Mouse (Mus musculus) hindbrain, embryonic 14.5 days (tissue): ENCODE results near the gene Krt80. TPM values are rescaled to one million over a fixed set of nuclear protein-coding genes. Genes with fewer than 3 reads are reported as not detected.

ENCODE experiments used
- ATAC-seq: fragments of 200-750 bp; cut with Nextera tagmentation; 2 replicates; pipeline ENCODE4 v1.8.0; 2017; ENCODE audit warnings: moderate number of reproducible peaks, mild to moderate bottlenecking, moderate TSS enrichment, moderate library complexity; ENCODE audit not compliant: low FRiP score
- DNase-seq: peaks from one replicate; pipeline ENCODE4 v3.0.0-alpha.2; 2015; ENCODE audit warnings: low spot score
- H3K27ac ChIP-seq: fragments of 300-500 bp; sonication (generic); 2 replicates; pipeline ENCODE4 v1.5.1; 2014; ENCODE audit warnings: mild to moderate bottlenecking, moderate library complexity
- H3K27me3 ChIP-seq: fragments of 300-500 bp; sonication (generic); 2 replicates; pipeline ENCODE4 v1.6.1; 2014; ENCODE audit warnings: mild to moderate bottlenecking, low read length, mixed read lengths; ENCODE audit not compliant: control insufficient read depth, insufficient read depth
- H3K36me3 ChIP-seq: fragments of 300-500 bp; sonication (generic); replicated peaks from 2 replicates; pipeline ENCODE4 v1.6.1; 2014; ENCODE audit not compliant: control insufficient read depth, insufficient read depth
- H3K4me1 ChIP-seq: fragments of 300-500 bp; sonication (generic); replicated peaks from 2 replicates; pipeline ENCODE4 v1.6.1; 2014; ENCODE audit warnings: antibody characterized with exemption, low read length, mixed read lengths; ENCODE audit not compliant: control insufficient read depth, insufficient read depth
- H3K4me2 ChIP-seq: fragments of 300-500 bp; sonication (generic); replicated peaks from 2 replicates; pipeline ENCODE4 v1.6.1; 2014; ENCODE audit warnings: mild to moderate bottlenecking, moderate library complexity
- H3K4me3 ChIP-seq: fragments of 300-500 bp; sonication (generic); replicated peaks from 2 replicates; pipeline ENCODE4 v1.5.1; 2014; ENCODE audit warnings: mild to moderate bottlenecking, low read length
- H3K9ac ChIP-seq: fragments of 300-500 bp; sonication (generic); 2 replicates; pipeline ENCODE4 v1.6.1; 2014
- H3K9me3 ChIP-seq: fragments of 300-500 bp; sonication (generic); 2 replicates; pipeline ENCODE4 v1.6.1; 2016; ENCODE audit warnings: low read length; ENCODE audit not compliant: control insufficient read depth
- WGBS: fragments of 180-500 bp; shearing (Covaris S2); extraction: QIAGEN DNeasy Blood & Tissue Kit; methylation state at CpG from one replicate; pipeline ENCODE4 v1.1.7; 2014; 5-methylcytosine and 5-hydroxymethylcytosine counted together
- polyA plus RNA-seq: library from polyadenylated mRNA; unstranded; fragments of >200 nt; fragmentation: Nextera tagmentation; extraction: Ambion mirVana; gene quantifications from 2 replicates; pipeline ENCODE4 v1.2.1, GENCODE M21; 2014

Gene Krt80
- polyA plus RNA-seq, 1 experiment from 2014 or later, result 0.11 TPM

DNA sequence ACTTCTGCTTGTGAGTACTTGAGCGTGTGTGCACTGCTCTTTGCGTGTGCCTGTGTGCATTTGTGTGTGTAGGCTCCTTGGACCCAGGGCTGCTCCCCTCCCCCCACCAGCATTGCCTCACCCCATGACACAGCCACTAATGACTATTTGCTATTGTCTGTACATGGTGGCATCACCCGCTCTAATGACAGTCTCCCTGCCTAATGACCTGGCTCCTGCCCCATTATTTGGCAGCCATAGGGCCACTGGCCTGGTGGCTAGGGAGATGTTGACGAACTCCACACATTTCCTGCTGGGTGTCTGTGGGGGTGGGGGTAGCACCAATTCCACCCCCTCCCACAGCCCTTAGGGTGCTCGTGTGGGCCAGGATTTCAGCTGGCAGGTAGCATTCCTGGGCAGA lies 8.7 kb upstream of the Krt80 start:
- H3K9me3 ChIP-seq, result no peaks in the 10 kb centered on the region
- DNase-seq (no peak), ATAC-seq (no peak)
- WGBS, result 74% methylated on average over 5 of the region's 5 CpGs
- no peaks in the 10 kb centered on the region for H3K27me3 ChIP-seq
- H3K4me3 ChIP-seq, result no peak overlapping the region
- H3K9ac ChIP-seq, result no peak overlapping the region
- no peak overlapping the region for H3K4me2 ChIP-seq
- H3K4me1 ChIP-seq, result no peaks in the 10 kb centered on the region
- no peak overlapping the region for H3K27ac ChIP-seq
- H3K36me3 ChIP-seq, result no peaks in the 10 kb centered on the region

DNA sequence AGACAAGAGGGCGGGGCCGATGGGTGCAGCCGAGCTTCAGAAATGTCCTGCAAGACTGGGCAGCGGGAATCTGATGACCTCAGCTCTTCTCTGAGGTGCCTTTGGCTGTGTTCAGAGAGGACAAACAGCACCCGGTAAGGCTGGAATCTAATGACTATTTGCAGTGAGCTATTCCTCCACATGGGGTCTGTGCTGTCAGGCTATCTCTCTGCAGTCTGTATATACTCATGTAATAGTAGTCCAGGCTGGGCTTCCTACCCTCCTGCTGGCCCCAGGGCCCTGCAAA lies 6.8 kb upstream of the Krt80 start:
- Histone ChIP-seq H3K4me2 (no peak overlapping the region), H3K9ac (no peak overlapping the region), H3K27me3 (no peaks in the 10 kb centered on the region), H3K4me1 (no peaks in the 10 kb centered on the region), H3K27ac (no peak overlapping the region), H3K4me3 (no peak overlapping the region), H3K9me3 (no peaks in the 10 kb centered on the region), H3K36me3 (no peaks in the 10 kb centered on the region)
- DNase-seq (no peak), ATAC-seq (no peak)
- 71% methylated on average over 5 of the region's 5 CpGs for WGBS

DNA sequence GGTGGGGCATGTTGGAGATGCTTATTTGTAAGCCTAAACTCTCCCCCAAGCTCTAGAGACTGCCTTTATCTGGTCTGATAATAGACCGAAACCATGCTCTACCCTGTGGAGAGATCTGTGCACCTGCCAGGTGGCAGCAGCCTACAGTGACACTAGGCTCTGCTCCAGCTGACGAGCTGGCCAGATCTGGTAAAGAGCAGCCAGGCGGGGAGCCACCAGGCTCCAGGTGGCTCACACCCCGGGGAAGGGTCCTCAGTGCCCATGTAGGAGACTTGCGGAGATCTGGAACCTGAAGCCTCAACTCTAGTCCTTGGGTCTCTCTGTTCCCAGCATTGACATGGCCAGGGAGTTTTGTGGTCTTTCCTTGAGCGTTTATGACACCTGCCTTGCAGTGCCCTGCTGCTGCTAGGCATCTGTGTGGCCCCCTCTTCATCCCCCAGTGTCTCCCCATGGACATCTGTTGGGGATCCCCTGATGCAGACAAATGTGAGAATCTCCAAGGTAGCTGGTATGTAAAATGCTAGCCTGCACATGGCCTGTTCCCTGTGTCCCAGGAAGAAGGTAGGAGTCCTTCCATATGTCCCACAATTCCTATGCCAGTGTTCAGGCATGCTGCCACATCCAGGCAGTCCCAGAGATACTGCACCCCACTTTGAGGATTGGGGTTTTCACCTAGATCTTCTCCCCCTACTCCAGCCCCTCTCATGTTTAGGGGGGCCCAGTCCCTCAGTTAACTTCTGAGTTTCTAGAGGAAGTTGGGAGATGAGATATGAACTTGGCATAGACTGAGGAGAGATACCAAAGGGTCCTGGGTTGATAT lies 6.2 kb upstream of the Krt80 start:
- Histone ChIP-seq H3K4me2 (no peak overlapping the region), H3K9ac (no peak overlapping the region), H3K36me3 (no peaks in the 10 kb centered on the region), H3K4me1 (no peaks in the 10 kb centered on the region), H3K27me3 (no peaks in the 10 kb centered on the region), H3K27ac (no peak overlapping the region), H3K4me3 (no peak overlapping the region), H3K9me3 (no peaks in the 10 kb centered on the region)
- ATAC-seq, result no peak
- 68% methylated on average over 6 of the region's 6 CpGs for WGBS
- DNase-seq, result no peak

DNA sequence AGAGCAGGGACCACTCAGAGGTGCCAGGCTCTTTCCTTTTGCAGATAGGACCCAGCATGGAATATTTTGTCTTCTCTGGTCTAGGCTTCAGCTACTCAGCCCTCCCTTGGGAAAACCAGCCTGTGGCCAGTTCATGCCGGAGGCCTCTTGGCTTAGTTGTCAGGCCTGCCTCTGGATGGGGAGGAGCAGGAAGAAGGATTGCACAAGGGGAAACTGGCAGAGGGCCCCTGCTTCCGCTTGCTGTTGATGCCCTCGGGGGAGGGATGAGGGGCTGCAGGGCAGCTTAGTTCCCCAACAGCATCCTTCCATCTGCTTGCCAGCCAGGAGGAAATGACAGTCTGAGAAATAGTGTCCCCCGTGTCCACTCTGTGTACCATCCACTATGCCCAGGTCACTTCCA lies 4.9 kb upstream of the Krt80 start:
- no peak overlapping the region for H3K9ac ChIP-seq
- H3K27me3 ChIP-seq, result no peaks in the 10 kb centered on the region
- no peak overlapping the region for H3K4me3 ChIP-seq
- no peak overlapping the region for H3K4me2 ChIP-seq
- DNase-seq, result no peak
- 55% methylated on average over 4 of the region's 4 CpGs for WGBS
- no peaks in the 10 kb centered on the region for H3K9me3 ChIP-seq
- H3K27ac ChIP-seq, result no peak overlapping the region
- no peaks in the 10 kb centered on the region for H3K4me1 ChIP-seq
- no peaks in the 10 kb centered on the region for H3K36me3 ChIP-seq
- ATAC-seq, result no peak

DNA sequence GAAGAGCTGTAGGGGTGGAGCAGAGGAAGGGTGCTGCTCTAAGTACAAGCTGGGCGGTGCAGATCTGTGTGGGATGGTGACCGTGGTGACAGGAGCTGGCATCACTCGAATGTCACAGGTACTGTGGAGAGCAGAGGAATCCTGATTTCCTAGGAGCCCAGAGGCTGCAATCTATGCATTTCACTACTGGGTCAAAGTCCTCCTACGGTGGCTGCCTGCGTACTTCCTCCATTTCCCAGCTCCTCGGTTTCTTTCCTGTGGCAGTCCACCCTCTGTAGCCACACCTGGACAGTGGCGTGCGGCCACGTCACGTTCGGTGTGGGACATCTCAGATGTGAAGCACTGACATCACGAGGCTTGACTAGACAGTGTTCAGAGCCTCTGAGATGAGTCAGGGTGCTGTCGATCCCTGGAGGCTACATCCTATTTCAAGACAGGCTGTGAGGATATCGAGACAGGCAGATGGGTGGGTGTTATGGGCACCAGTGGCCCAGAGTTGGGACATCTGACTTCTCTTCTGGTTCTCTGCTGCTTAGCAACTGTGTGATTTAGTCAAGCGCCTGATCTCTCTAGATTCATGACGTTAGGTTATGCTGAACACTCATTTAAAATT lies 3.4 kb upstream of the Krt80 start:
- Histone ChIP-seq H3K4me1 (no peaks in the 10 kb centered on the region), H3K9ac (no peak overlapping the region), H3K27me3 (no peaks in the 10 kb centered on the region), H3K9me3 (no peaks in the 10 kb centered on the region), H3K4me3 (no peak overlapping the region), H3K36me3 (no peaks in the 10 kb centered on the region), H3K4me2 (no peak overlapping the region), H3K27ac (no peak overlapping the region)
- 92% methylated on average over 16 of the region's 16 CpGs for WGBS
- no peak for ATAC-seq
- DNase-seq, result no peak

DNA sequence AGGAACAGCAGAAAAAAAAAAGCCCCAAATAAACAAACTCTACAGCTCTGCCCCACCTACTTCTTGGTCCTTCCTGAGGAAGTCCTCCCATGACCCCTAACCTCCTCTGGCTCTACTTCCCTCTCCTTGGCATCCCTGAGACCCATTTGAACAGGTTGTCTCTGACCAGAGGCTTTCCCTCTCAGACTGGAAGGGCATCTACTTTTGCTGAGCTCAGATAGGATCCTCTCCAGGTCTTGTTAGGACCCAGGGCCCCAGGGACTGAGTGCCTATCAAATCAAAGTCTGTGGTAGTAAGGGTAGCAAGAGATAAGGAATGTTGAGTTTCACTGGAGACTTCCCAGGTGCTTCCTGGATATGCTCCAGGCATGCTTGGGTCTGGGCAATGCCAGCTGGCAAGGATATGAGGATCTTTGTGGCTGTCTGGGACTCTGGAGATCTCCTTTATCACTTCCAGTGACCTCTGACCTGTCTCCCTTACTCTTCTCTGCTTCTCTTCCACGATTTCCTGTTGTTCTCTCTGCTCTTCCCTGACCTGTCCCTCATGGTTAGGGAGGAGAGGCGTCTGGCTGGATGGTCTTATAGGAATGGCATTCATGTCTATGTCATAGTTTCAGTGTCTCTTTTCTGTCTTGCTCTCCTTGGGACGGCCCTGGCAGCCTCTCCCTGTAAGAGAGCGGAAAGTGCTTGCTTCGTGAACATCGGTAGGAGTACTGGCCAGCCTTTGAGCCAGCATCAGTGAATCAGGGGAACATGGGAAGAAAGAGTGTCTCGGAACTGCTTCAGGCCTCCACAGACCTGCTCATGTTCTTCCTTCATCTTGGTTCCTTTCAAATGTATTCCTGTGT lies 2.4 kb upstream of the Krt80 start:
- no peaks in the 10 kb centered on the region for H3K9me3 ChIP-seq
- H3K36me3 ChIP-seq, result no peaks in the 10 kb centered on the region
- ATAC-seq (no peak), DNase-seq (no peak)
- H3K27ac ChIP-seq, result no peak overlapping the region
- no peaks in the 10 kb centered on the region for H3K4me1 ChIP-seq
- H3K4me3 ChIP-seq, result no peak overlapping the region
- no peak overlapping the region for H3K9ac ChIP-seq
- 74% methylated on average over 7 of the region's 7 CpGs for whole genome bisulfite sequencing
- H3K27me3 ChIP-seq, result no peaks in the 10 kb centered on the region
- no peak overlapping the region for H3K4me2 ChIP-seq

DNA sequence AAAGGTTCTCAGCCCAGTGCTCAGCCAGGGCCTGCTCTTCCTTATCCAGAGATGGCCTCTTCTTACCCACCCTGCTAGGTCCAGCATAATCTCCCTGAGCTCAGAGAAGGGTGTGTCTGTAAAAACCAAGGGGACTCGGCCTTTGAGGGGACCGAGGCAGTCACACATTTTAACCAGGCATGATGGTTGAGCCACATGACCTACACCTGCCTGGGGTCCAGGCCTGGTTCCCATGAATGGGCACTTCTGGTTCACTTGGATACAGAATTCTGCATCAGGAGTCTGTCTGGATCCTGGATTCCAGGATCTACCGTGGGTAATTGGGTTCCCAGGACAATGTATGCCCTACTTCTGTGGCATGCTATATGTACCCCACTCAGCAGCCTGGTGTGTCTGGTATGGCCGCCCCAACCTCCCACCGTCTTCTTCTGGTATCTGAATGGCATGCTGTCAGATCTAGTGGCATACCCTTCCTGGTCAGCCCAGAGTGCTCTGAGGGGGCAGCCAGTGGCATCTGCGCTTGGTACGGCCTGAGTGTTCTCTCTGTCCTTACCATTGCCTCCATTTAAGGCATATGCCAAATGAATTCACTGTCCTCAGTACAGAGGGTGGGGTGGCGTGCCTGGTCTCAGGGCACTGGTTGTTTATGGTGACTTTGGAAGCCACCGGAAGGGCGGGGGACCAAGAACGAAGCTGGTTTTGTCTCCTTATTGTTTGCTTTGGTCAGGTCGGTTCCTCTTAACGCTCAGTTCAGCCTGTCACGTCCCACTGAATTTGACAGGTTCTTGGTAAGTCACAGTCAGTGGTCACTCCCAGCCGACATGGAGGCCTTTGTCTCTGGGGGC lies 1.4 kb upstream of the Krt80 start:
- WGBS, result 77% methylated on average over 15 of the region's 15 CpGs

DNA sequence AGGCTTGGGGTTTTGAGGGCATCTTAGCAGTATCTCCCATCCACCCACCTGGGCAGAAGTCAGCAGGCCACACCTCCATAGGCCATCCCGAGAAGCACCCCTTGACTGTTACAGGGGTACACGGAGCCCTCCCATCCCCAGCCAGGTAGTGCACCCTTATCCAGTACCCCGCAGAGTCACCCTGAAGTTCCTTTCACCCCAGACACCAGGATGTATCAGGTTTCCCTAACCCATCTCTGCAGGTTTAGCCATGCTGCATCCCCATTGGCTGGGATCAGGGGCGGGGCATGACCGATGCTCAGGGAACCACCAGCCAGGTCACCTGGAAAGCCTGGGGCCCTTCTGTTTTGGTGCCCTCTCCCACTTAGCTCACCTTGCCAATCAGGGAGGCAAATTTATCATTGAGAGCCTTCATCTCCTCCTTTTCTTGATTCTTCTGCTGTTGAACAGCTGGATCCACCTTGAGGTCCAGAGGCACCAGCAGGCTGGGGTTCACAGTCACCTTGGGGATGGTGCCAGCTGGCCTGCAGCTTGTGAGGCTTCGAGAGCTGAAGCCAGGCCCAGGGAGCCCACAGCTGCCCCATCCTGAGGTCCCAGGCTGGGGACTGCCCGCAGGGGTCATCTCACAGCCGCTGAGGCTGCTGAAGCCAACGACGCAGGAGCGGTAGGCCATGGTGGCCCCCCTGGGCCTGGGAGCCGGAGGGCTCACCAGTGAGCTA lies 421 bp downstream of the Krt80 start:
- Histone ChIP-seq H3K9me3 (no peaks in the 10 kb centered on the region), H3K9ac (no peak overlapping the region), H3K27ac (no peak overlapping the region), H3K4me3 (no peak overlapping the region), H3K27me3 (no peaks in the 10 kb centered on the region), H3K4me2 (no peak overlapping the region), H3K36me3 (no peaks in the 10 kb centered on the region), H3K4me1 (no peaks in the 10 kb centered on the region)
- DNase-seq, result no peak
- 34% methylated on average over 12 of the region's 12 CpGs for WGBS
- no peak for ATAC-seq

More for the DNA sequence above, 1.4 kb upstream of the Krt80 start:
- Histone ChIP-seq H3K4me3 (no peak overlapping the region), H3K4me1 (no peaks in the 10 kb centered on the region), H3K9ac (no peak overlapping the region), H3K4me2 (no peak overlapping the region), H3K9me3 (no peaks in the 10 kb centered on the region), H3K27me3 (no peaks in the 10 kb centered on the region), H3K36me3 (no peaks in the 10 kb centered on the region), H3K27ac (no peak overlapping the region)
- no peak for ATAC-seq
- DNase-seq, result no peak
